Mouse (Mus musculus) MEL (cell line): ENCODE data around the gene Klf12.

Source experiments
- EP300 ChIP-seq, 2 experiments: IDR thresholded peaks; 2 replicates each; pipeline ENCODE4 v1.6.1; 2011; ENCODE audit warnings: improper control_type of control experiment in 2 of 2, low read length in 2 of 2, low read depth in 1 of 2, mild to moderate bottlenecking in 1 of 2
- MAX ChIP-seq: IDR thresholded peaks from 2 replicates; pipeline ENCODE4 v1.6.1; 2011; ENCODE audit warnings: low read length, improper control_type of control experiment

GRCm38 (mm10) chr14:99886503-99886902 lies 398.0 kb downstream of the Klf12 start:
- TF ChIP-seq EP300 (IDR thresholded peaks at IDR 0.05; ENCODE audit: low read depth in 1 of 2, low read length in 2 of 2) (no peak), MAX (no peak)
